Mouse (Mus musculus) activated CD4-positive, CD25-positive, alpha-beta regulatory T cell, adult 4 months (primary cell): ENCODE measurements at regions not wholly inside any gene's neighbourhood (a gene's known extent, or its start where the extent isn't known, plus 50 kb on each side); places are given as distances from the start of the nearest gene placed in this dataset.
"Not testable (repeated sequence)": the region's sequence is repeated elsewhere in the genome, so short reads cannot be mapped to it uniquely, and the experiment has no call there.

Source experiments
- ATAC-seq: one replicate; pipeline ENCODE4 v1.8.0; 2017

DNA sequence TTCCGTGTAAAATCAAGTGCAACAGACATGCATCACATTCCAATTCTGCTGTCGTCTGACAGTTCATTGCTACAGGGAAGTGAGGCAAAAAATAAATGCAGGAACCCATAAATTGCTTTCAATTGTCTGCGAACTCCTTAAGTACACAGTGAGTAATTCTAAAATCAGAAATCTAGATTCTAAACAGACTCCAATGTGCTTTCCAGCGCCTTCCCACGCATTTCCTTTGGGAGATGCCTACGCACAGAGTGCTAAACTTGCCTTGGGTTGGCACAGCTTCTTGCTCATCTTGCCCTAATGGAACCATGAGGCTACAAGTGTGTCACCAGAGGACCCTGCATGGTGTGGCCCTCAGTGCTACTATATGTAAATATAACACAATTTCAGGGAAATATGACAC lies 212.6 kb downstream of the Samd5 start:
- ATAC-seq = no peak

DNA sequence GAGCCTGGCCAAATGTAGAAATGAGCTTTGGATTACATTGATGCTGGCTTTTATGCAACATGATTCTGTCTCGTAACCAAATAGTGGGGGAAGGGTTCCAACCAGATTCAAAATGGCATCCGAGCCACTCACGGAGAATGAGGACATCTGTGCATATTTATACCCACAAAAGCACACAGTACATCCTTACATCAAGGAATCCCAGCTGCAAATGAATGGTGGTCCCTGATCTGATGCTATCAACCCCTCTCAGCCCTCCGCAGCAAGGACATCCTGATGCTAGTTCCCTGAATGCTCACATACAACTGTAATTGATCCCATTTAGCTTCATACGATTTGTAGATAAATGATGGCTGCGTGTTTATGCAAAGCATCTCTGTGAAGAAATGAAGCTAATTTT lies 215.9 kb downstream of the Samd5 start:
- no peak for ATAC-seq

DNA sequence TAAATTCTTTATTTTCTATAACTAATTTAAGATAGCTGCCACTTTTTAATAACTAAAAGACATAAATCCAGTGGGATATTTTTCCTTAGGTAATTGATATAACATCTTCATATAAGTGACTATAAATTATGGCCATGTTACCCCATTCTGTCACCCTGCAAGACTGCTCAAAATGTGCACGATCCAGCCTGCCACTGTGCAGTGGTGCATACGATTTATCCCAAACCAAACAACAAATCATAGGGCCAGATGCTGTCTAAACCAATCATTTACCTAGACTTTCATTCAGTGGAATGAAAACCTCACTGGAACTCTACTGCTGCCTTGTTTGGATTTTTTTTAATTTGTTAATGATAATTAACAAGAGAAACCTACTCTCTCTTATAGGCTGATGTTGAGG lies 216.5 kb downstream of the Samd5 start:
- ATAC-seq = no peak

DNA sequence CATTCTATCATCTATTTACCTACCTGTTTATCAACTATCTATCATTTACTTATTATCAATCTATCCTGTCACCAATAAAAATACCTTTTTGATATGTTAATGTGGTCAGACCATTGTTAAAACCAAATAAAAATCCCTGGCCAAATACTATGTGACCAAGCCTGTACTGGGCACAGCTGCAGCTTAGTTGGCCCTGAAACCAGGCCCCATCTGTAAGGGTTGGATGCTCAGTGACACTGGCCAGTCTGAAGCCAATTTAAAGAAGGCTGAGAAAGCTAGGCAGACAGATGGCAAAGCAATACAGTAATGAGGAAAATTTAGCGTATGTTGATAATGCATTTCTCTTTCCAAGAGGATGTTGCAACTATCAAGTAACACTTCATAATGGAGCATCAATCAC lies 217.8 kb downstream of the Samd5 start:
- no peak for ATAC-seq

DNA sequence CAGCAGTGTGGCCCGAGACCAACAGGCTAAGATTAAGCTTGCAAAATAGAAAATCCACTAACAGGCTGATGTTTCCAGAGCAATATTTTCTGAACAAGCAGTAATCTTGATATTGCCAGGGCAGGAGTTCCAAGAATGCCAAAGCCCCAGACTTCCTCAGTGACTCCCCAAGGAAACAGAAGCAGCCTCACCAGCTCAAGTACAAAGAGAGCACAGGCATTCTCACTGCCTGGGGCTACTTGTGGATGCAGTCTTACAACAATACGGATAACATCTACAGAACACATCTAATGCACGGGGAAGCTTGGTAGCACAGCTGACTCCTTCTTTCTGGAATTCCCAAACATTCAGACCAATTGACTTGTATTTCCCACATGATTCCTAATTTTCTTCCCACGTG lies 235.9 kb downstream of the Samd5 start:
- ATAC-seq = no peak

DNA sequence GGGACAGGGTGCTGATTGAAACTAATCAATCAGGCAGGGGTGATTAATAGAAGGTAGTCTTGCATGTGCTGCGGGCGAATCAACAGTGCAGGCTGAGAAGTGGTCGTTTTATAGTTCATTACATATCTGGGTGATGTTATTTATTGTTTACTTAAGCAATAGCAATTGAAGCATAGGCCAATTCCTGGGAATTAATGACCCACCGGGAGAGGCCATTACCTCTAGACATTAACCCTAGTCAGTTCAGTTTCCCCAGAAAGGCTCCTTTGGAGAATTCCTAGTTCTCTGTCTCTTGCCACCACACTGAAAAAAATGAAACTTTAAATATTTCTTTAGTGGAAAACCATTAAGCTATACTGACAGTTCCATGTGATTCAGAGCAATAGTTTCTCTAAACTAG lies 236.6 kb downstream of the Samd5 start:
- ATAC-seq = no peak

DNA sequence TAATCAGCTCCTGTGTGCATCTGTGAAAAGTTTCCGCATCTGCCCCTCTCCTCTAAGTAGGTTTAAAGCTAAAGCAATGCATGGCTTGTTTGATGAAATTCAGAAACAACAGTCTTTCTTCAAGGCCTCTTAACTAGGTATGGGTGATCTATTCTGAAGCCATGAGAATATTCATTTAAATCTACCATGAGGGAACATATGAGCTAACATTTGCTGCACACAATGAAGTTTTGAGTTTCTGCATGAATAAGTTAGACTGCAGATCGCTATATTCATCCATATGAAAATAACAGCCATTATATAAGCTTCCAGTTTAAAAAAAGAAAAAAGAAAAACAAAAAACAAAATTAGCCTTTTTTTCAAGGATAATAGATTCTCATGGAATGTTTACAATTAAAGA lies 245.9 kb downstream of the Samd5 start:
- ATAC-seq = no peak

DNA sequence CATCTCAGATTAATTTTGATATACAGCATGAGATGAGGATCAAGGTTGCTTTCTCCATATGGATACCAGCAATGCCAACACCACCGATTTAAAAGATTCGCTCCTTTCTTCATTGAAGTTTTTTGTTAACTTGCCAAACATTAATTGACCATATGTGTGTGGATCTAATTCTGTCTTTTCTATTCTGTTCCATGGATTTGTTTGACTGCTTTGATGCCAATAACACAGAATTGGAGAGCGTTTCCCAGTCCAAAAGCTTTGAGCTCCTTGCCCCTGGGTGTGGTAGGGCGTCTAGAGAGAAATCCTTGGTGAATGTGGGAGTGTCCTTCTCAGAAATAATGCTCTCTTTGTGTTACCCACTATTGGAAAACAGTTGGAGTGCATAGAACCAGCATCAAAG lies 254.3 kb downstream of the Samd5 start:
- no peak for ATAC-seq

DNA sequence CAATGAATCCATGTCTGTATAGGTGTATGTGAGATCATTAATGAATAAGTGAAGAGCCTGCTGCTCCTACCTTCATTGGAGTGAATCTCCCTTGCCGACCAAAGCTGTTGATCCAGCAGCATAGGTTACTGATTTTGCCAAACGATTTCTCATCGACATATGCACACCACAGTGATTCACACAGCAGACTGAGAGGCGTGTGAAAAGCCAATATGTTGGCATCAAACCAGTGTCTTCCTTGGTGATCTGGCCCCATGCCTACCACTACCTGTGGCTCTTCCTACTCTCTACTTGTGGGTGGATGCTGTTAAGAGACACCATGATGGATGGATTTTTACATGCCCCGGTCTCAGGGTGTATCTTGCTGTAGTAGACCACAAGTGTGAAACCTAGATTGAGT lies 258.3 kb downstream of the Samd5 start:
- ATAC-seq = no peak

DNA sequence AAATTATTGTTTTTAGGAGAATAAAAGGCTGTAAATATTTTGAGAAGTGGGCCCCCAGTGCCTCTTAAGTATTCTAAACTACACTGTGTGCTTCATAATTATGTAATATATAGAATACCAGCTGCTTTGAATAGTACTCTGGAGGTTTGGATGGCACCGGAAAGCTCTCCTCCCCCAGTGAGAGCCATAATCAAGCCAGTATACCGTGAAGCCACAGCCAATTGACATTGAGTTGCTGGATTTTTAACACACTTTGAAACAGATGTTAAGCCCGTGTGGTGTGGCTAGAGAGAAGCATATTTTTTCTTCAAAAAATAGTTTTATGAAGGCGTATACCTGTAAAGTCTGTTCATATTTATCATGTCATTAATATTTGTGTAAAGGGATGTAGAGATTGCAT lies 268.9 kb downstream of the Samd5 start:
- no peak for ATAC-seq

DNA sequence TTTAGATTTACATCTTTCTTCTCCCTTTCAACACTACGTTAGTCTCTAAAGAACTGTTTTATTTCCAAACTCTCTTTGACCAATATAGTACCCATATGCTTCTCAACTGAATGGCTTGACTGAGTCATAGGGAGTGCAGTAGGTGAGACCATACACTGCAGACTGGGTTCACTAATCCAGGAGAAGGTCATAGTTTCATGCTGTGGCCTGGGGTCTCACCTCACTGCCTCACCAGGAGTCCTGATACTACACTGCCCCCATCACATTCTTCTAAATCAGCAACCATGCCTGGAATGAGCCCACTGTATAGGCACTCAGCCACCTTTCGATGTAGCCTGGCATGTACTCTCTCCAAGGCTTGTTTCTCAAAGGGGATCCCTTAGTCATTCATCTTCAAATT lies 269.6 kb downstream of the Samd5 start:
- ATAC-seq = no peak

DNA sequence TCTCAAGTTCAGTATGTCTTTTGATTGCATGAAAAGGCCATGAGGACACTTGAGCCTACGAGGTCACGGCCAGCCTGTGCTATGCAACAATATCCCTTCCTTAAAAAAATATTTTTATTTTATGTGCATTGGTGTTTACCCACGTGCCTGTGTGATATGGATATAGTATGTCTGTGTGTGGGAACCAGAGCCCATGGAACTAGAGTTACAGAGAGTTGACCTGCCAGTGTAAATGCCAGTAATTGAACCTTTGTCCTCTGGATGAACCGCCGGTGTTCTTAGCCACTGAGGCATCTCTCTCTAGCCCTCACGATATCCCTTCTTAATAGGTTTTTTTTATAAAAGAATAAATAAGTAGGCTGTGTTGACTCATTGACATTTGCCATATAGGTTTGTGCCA lies 270.0 kb downstream of the Samd5 start:
- no peak for ATAC-seq

DNA sequence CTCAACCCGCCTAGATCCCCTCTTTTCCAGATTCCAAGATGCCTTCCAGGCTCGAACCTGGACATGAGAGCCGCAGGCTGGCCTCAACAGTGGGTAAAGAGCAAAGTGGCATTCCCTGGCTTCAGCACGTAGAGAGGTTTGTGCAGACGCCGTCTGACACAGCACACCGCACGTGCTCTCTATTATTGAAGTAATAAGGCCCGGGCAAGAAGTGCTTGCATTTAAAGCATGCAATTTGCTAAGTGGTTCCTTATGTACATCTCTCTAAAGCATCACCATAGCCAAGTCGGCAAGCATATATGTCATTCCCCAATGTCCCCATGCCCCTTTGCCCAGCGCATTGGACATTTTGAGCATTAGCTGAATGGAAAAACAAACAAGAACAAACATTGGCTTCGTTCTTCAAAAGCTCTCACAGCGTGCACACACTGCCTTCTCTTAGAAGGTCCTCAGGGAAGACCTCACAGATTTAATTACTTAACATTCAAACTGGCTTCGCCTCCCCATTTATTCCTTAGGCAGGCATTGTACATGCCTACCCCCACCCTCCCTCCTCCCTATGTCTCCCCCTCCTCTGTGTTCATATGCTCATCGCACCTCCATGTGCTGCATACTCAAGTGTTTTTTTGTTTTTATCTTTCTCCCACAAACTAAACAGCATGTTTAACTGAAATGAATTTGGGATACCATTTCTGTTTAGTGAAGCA lies 273.9 kb downstream of the Samd5 start:
- ATAC-seq = no peak

DNA sequence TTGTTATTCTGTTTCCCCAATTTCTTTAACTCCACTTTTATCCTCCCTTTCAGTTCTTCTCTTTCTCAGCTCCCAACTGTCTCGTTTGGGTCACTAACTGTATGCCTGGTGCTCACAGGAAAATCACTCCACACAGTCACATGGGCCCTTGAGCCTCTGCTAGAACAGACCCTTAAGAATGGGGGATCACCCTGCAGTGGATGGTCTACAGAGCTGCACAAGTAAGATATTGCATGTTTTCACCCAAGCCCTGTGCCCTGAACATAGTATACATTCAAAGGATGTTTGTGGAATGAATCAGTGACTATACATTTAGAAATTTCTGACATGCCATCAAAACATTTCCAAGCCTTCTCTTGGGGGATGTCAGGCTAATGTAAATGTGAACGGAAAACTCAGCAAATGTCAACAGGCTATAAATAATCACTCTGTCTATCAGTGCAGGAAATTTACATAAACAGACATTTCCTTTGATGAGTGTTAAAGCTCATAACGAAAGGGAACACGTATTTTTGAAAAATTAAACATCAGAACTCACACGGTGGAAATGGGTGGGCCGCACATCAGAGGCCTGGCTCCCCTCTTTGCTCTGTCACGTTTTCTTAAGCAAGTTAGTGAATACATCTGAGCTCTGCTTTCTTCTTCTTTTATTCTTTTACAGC lies 297.4 kb downstream of the Samd5 start:
- no peak for ATAC-seq

DNA sequence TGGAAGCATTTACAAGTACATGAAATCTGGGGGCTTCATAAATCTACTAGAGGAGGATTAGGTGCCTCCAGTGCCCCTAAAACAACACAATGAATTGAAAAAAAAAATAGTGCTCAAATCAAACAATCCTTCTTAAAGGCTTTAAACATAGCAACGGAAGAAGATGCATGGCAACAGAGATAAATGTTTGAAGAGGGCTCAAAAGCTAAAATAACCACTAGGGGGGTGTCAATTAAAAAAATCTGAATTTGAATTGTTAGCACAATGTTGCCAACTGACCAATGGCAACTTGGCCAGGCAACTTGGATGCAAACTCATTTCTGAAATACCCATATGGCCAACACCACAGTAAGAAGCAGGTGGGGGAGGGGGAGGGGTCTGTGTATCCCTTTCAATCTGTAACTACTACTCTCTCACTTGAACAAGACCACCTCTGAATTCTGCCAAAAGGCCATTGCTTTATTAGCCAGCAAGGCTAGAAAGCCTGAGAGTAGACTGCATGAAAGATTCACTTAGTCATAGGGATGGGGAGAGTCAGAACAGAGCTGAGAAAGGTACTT lies 312.6 kb downstream of the Samd5 start:
- no peak for ATAC-seq

DNA sequence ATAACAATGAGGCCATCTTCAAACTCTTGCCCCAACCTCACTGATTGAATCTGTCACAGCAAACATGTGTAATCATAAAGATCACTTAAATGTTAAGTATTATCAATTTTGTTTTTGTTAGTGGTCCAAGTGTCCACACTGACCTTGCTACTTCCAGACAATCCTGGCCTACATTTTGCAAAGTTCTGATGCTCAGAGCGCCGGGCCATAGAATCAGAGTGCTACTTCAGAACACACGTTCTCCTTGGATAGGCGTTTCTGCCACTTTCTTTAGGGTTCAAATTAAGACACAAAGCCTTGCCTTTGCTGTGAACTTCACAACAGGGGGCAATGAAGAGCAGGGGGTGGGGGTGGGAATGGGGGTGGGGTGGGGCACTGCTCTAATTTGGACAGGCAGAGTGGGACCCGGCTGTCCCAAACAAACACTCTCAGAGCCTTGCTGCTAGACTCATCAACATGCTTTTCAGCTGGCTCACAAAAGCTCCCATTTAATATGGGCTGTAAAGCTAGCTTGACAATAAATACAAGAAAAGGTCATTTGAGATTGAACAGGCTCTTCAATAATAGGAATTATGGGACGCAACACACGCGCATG lies 336.7 kb downstream of the Samd5 start:
- no peak for ATAC-seq

DNA sequence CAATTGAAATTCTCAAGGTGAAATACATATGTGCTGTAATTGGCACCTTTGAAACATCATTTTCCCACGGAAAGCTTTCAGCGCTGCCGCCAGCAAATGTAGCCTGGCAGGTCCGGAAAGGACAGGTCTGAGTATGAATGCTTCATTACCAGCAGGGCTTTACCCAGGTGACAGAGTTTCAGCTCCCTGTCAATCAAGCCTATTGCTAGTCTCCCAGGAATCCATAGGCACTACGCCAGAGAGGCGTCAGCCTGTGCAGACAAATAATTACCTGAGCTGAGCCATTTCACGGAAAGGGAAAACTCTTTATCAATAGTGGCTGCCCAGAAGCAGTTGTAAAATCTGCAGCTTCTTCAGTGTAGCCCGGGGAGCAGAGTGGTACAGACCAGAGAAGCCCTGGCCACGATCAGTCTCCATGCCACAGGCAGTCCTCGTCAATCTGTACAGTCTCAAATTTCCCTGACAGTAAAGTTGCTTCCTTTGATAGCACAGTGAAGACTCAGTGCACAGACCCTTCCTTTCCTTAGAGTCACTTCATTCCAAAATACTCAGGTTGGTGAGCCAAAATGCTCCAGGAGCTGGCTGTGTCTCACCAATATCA lies 340.7 kb downstream of the Samd5 start:
- no peak for ATAC-seq

DNA sequence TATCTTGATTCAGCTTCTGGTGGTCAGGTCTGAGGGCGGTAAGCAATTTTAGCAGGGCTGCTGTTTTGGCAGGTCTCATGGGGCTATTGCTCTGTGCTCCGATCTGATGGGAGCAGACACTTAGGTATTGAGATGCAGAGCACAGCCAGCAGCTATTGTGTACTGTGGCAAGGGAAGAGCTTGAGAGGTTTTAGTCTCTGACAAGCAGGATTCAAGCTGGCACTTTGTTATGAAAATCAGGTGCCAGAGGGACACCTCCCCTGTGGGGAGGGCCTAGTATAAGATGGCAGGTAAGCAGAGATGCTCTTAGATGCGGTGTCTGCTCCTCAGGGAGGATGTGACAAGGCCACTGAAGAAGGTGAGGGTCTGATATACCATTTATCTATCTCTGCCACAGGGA lies 343.3 kb downstream of the Samd5 start:
- no peak for ATAC-seq

DNA sequence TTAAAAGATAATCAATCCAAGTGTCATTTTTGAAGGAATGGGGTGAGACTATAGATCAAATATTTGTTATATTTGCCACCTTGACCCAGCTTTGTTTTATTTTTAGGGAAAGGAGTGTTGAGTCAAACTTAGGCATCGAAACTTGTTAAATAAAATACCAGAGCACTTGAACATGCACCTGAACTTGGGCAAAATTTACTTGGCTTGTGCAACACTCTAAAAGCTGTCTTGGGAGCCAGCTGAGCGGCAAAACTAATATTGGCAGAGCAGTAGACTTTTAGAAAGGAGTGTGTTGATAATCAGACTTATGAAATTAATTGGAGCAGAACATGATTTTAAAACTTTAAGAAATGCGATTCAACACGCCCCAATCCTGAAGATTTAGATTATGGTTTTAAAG lies 346.7 kb downstream of the Samd5 start:
- ATAC-seq = no peak

DNA sequence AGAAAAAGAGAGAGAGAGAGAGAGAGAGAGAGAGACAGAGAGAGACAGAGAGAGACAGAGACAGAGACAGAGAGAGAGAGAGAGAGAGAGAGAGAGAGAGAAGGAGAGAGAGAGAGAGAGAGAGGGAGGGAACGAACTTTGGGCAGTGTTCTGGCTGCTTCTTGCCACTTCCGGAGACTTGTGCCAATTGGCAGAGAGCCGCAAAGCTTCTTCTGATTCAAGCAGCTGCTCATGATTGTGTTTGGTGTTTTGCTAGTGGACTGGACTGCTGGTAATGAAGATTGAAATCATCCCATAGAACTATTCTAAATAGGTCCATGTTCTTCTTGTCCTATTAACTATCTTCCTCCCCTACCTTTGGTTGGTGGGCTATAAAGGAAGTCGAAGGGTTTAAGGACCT lies 347.1 kb downstream of the Samd5 start:
- ATAC-seq = not testable (repeated sequence)

DNA sequence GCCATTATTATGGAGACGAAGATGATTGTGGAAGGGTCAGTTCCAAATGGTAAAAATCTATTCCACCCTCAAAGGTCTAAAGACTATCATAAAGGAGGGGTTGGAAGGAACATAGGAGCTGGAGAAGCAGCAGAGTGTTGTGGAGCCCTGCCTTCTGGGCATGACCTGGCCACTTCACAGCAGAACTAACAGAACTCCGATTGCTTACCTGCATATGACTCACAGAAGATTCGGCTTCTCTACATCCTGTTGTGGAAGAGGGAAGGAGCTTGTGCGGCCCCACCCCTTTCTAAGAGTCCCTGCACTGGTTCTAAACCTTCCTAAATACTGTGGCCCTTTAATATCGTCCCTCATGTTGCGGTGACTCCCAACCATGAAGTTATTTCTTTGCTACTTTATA lies 362.7 kb downstream of the Samd5 start:
- no peak for ATAC-seq

DNA sequence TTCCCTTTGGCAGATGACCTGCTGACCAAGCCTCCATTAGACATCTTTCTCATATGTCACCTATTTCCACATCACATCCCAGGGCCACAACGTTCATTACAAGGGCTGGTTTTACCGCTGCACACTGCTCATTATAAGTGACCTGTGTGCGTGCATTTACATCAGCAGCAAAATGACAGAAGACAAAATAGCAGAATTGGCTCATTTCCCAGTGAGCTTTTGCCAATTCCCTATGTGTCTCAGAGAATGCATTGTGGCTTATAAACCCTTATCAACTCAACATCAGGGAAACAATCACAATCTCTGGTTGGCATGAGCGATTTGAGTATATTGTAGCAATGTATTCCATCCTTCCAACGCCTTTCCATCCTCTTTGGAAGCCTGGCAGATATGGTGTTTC lies 364.7 kb downstream of the Samd5 start:
- no peak for ATAC-seq

DNA sequence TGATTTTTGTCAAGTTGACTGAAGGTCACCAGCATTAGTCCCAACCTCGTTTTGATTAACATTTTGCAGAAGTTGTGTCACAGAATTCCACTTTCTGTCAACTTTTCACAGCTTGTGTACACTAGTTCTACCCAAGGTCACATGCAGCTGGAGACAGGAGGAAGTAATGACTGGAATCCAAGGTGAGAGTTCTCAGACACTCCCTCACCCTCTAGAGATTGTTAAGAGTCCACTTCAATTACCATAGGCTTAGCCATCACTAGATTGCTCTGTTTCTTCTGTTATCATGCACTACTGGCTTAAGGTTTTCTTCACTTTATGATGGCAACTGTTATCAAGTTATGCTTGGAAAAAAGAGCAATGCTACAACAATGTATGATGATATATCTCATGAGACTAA lies 379.0 kb downstream of the Samd5 start:
- no peak for ATAC-seq

DNA sequence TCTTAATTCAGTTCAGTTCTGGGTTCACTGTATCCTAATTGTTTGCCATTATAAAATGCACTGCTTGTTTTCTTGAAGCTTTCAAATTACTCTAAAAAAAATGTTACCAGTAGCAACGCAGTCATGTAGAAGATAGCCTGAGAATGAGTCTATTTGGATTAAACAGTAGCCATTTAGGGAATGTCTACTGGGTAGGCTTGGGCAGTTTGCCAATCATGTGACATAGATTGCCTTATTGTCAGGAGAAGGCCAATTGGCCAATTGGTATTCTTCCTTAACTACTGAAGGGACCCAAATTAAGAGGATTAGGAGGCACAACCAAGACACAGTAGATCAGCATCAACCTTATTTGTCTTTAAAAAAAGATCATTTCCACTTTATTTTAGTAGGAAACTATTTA lies 379.7 kb downstream of the Samd5 start:
- no peak for ATAC-seq
